Mouse (Mus musculus): ENCODE results near the gene Cby3. TPM values are rescaled to one million over a fixed set of nuclear protein-coding genes. Genes with fewer than 3 reads are reported as not detected.
"Not testable (repeated sequence)": the region's sequence is repeated elsewhere in the genome, so short reads cannot be mapped to it uniquely, and the experiment has no call there.

Cby3 gene
- polyA plus RNA-seq, 1 experiment from 2014 or later, result 0.86 TPM

GRCm38 (mm10) chr11:50354851-50355250, 589 bp downstream of the Cby3 start:
- ATAC-seq (no peak), DNase-seq (ENCODE audit: low spot score) (no peak)
- Histone ChIP-seq H3K9ac (ENCODE audit: low read length) (no peak overlapping the region), H3K4me1 (ENCODE audit: control insufficient read depth, insufficient read depth, low read length) (no peaks in the 10 kb centered on the region), H3K36me3 (ENCODE audit: control insufficient read depth, insufficient read depth, low read length) (no peaks in the 10 kb centered on the region), H3K27me3 (replicated peaks; ENCODE audit: control insufficient read depth, insufficient read depth, low read length) (no peaks in the 10 kb centered on the region), H3K4me2 (ENCODE audit: low read length) (no peak overlapping the region), H3K4me3 (ENCODE audit: low read depth, low read length) (no peak overlapping the region), H3K9me3 (replicated peaks; ENCODE audit: control insufficient read depth, low read length) (no peaks in the 10 kb centered on the region), H3K27ac (ENCODE audit: low read depth, low read length) (no peak overlapping the region)
- WGBS, result 75% methylated on average over 3 of the region's 3 CpGs

GRCm38 (mm10) chr11:50355395-50355794, 1.1 kb downstream of the Cby3 start:
- Histone ChIP-seq H3K4me1 (ENCODE audit: control insufficient read depth, insufficient read depth, low read length) (no peaks in the 10 kb centered on the region), H3K9ac (ENCODE audit: low read length) (no peak overlapping the region), H3K27me3 (replicated peaks; ENCODE audit: control insufficient read depth, insufficient read depth, low read length) (no peaks in the 10 kb centered on the region), H3K9me3 (replicated peaks; ENCODE audit: control insufficient read depth, low read length) (no peaks in the 10 kb centered on the region), H3K4me3 (ENCODE audit: low read depth, low read length) (no peak overlapping the region), H3K27ac (ENCODE audit: low read depth, low read length) (no peak overlapping the region), H3K36me3 (ENCODE audit: control insufficient read depth, insufficient read depth, low read length) (no peaks in the 10 kb centered on the region), H3K4me2 (ENCODE audit: low read length) (no peak overlapping the region)
- ATAC-seq (no peak), DNase-seq (ENCODE audit: low spot score) (no peak)
- WGBS, result 88% methylated on average over 1 of the region's 1 CpGs

DNA sequence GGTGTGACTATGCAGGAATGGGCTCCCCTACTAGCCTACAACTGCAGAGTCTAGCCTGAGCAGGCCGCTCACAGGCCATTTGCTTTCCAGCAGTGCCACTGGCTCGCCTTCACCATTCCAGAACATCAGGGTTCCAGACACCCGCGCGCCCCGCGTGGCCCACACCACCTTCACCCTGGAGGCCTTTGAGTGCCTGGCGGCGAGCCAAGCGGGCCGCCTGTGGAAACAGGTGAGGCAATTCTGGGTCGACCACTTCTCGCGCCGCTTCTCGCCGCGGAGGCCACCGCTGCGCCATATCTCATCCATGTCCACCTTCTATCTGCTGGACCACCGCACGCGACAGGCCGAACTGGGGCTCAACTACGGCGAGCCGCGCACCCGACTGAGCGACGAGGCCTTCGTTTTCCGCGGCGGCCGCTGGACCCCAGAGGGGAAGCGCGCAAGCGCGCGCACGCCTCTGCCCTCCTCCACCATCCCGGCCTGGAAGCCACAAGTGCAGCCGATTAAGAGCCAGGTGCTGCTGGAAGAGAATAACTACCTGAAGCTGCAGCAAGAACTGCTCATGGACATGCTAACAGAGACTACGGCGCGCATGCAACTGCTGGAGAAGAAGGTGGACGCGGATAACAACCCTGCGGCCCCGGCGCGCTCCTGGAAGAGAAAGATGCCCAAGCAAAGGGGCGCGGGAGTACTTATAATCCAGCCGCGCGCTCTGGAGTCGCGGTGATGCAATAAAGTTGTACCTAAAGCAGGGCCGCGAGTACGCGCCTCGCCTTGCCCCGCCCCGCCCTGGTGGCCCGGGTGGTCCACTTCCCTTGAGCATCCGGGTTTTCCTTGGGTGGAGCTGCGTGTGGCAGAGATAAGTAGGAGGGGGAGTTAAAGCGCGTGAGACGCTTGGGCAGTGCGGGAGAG, 4.9 kb downstream of the Cby3 start:
- Histone ChIP-seq H3K9me3 (replicated peaks; ENCODE audit: control insufficient read depth, low read length) (no peaks in the 10 kb centered on the region), H3K4me2 (ENCODE audit: low read length) (peak overlapping the region; percentile 89), H3K27me3 (replicated peaks; ENCODE audit: control insufficient read depth, insufficient read depth, low read length) (no peaks in the 10 kb centered on the region), H3K9ac (ENCODE audit: low read length) (peak overlapping the region; percentile 68), H3K4me1 (ENCODE audit: control insufficient read depth, insufficient read depth, low read length) (no peaks in the 10 kb centered on the region), H3K36me3 (ENCODE audit: control insufficient read depth, insufficient read depth, low read length) (no peaks in the 10 kb centered on the region), H3K27ac (ENCODE audit: low read depth, low read length) (peak overlapping the region; percentile 48; the same call in 1 of the 2 replicates), H3K4me3 (ENCODE audit: low read depth, low read length) (peak overlapping the region; percentile 48)
- ATAC-seq (peak; percentile 71), DNase-seq (ENCODE audit: low spot score) (peak; percentile 68)
- WGBS, result under 1% methylated on average over 74 of the region's 74 CpGs

DNA sequence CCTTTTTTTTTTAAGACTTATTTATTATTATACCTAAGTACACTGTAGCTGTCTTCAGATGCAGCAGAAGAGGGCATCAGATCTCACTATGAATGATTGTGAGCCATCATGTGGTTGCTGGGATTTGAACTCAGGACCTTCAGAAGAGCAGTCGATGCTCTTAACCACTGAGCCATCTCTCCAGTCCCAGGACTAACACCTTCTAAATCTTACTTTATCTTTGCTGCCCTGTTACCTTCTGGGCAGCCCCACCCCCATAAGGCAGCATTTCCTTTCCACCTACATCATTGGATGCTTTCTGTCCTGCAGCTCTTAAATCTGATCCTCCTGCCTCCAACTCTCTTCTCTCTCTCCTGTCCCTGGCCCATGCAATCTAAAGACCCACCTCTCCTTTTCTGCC, 7.0 kb downstream of the Cby3 start:
- 84% methylated on average over 1 of the region's 1 CpGs for WGBS
- DNase-seq (ENCODE audit: low spot score), result not testable (repeated sequence)

DNA sequence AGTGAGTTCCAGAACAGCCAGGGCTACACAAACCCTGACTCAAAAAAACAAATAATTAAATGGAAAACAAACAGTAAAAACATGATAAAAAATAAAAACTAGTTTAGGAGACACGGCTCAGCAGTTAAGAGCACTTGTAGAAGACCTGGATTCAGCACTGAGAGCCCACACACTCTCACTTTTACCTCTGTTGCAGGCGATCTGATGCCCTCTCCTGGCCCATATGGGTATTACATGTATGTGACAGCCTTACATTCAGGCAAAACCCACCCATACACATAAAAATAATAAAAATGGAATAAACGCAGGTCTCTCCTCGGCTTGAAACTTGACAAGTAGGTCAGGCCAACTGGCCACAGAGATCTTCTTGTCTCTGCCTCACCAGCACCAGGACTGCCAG, 10.3 kb downstream of the Cby3 start:
- Histone ChIP-seq H3K9ac (ENCODE audit: low read length) (no peak overlapping the region), H3K9me3 (replicated peaks; ENCODE audit: control insufficient read depth, low read length) (no peaks in the 10 kb centered on the region), H3K4me3 (ENCODE audit: low read depth, low read length) (no peak overlapping the region), H3K36me3 (ENCODE audit: control insufficient read depth, insufficient read depth, low read length) (no peaks in the 10 kb centered on the region), H3K27ac (ENCODE audit: low read depth, low read length) (no peak overlapping the region), H3K27me3 (replicated peaks; ENCODE audit: control insufficient read depth, insufficient read depth, low read length) (no peaks in the 10 kb centered on the region), H3K4me2 (ENCODE audit: low read length) (no peak overlapping the region), H3K4me1 (ENCODE audit: control insufficient read depth, insufficient read depth, low read length) (no peaks in the 10 kb centered on the region)
- 7% methylated on average over 4 of the region's 4 CpGs for WGBS
- DNase-seq (ENCODE audit: low spot score), result peak; percentile 90
- peak; percentile 83 for ATAC-seq

More for the DNA sequence above, 7.0 kb downstream of the Cby3 start:
- not testable (repeated sequence) for H3K36me3 ChIP-seq (ENCODE audit: control insufficient read depth, insufficient read depth, low read length); H3K4me1 ChIP-seq (ENCODE audit: control insufficient read depth, insufficient read depth, low read length); H3K9me3 ChIP-seq (replicated peaks; ENCODE audit: control insufficient read depth, low read length); ATAC-seq; H3K27me3 ChIP-seq (replicated peaks; ENCODE audit: control insufficient read depth, insufficient read depth, low read length); H3K4me3 ChIP-seq (ENCODE audit: low read depth, low read length); H3K9ac ChIP-seq (ENCODE audit: low read length); H3K27ac ChIP-seq (ENCODE audit: low read depth, low read length); H3K4me2 ChIP-seq (ENCODE audit: low read length)

GRCm38 (mm10) chr11:50365322-50365721, 11.1 kb downstream of the Cby3 start:
- no peaks in the 10 kb centered on the region for H3K36me3 ChIP-seq (ENCODE audit: control insufficient read depth, insufficient read depth, low read length)
- H3K9me3 ChIP-seq (replicated peaks; ENCODE audit: control insufficient read depth, low read length), result no peaks in the 10 kb centered on the region
- DNase-seq (ENCODE audit: low spot score) (no peak), ATAC-seq (no peak)
- no peak overlapping the region for H3K9ac ChIP-seq (ENCODE audit: low read length)
- H3K4me3 ChIP-seq (ENCODE audit: low read depth, low read length), result no peak overlapping the region
- no peaks in the 10 kb centered on the region for H3K4me1 ChIP-seq (ENCODE audit: control insufficient read depth, insufficient read depth, low read length)
- no peaks in the 10 kb centered on the region for H3K27me3 ChIP-seq (replicated peaks; ENCODE audit: control insufficient read depth, insufficient read depth, low read length)
- no peak overlapping the region for H3K27ac ChIP-seq (ENCODE audit: low read depth, low read length)
- no peak overlapping the region for H3K4me2 ChIP-seq (ENCODE audit: low read length)

GRCm38 (mm10) chr11:50367531-50367930, 13.3 kb downstream of the Cby3 start:
- no peaks in the 10 kb centered on the region for H3K9me3 ChIP-seq (replicated peaks; ENCODE audit: control insufficient read depth, low read length)
- 90% methylated on average over 9 of the region's 9 CpGs for WGBS
- no peak overlapping the region for H3K4me3 ChIP-seq (ENCODE audit: low read depth, low read length)
- no peak overlapping the region for H3K27ac ChIP-seq (ENCODE audit: low read depth, low read length)
- ATAC-seq (no peak), DNase-seq (ENCODE audit: low spot score) (no peak)
- H3K27me3 ChIP-seq (replicated peaks; ENCODE audit: control insufficient read depth, insufficient read depth, low read length), result no peaks in the 10 kb centered on the region
- H3K4me2 ChIP-seq (ENCODE audit: low read length), result no peak overlapping the region
- H3K36me3 ChIP-seq (ENCODE audit: control insufficient read depth, insufficient read depth, low read length), result no peaks in the 10 kb centered on the region
- H3K9ac ChIP-seq (ENCODE audit: low read length), result no peak overlapping the region
- peaks cover 5% of the 10 kb centered on the region for H3K4me1 ChIP-seq (ENCODE audit: control insufficient read depth, insufficient read depth, low read length)

DNA sequence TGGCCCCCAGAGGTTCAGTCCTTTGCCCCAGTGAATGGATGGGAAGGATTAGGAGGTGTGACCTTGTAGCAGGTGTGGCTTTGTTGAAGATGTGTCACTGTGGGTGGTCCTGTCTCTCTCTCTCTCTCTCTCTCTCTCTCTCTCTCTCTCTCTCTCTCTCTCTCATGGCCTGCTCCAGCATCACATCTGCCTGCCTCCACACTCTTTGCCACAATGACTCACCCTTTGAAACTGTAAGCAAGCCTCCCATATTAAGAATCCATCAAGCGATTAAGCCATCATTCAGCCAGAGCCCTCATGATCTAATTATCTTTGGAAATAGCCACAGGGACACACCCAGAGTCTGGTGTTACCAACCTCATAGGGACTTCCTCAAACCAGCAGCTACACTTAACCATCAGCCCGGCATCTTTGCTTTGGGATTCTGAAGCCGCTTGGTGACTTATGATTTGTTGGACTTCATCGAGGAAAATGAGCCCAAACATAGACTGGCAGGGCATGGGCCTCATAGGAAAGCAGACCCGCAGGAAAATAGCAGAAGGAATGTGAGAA, 15.2 kb downstream of the Cby3 start:
- Histone ChIP-seq H3K27me3 (replicated peaks; ENCODE audit: control insufficient read depth, insufficient read depth, low read length) (no peaks in the 10 kb centered on the region), H3K9me3 (replicated peaks; ENCODE audit: control insufficient read depth, low read length) (no peaks in the 10 kb centered on the region), H3K4me1 (ENCODE audit: control insufficient read depth, insufficient read depth, low read length) (peaks cover 5% of the 10 kb centered on the region), H3K4me2 (ENCODE audit: low read length) (no peak overlapping the region), H3K9ac (ENCODE audit: low read length) (no peak overlapping the region), H3K4me3 (ENCODE audit: low read depth, low read length) (no peak overlapping the region), H3K36me3 (ENCODE audit: control insufficient read depth, insufficient read depth, low read length) (no peaks in the 10 kb centered on the region), H3K27ac (ENCODE audit: low read depth, low read length) (no peak overlapping the region)
- ATAC-seq (no peak), DNase-seq (ENCODE audit: low spot score) (no peak)
- WGBS, result 86% methylated on average over 5 of the region's 5 CpGs

GRCm38 (mm10) chr11:50370969-50371368, 16.7 kb downstream of the Cby3 start:
- no peaks in the 10 kb centered on the region for H3K36me3 ChIP-seq (ENCODE audit: control insufficient read depth, insufficient read depth, low read length)
- DNase-seq (ENCODE audit: low spot score) (no peak), ATAC-seq (peak; percentile 64)
- peak overlapping the region; percentile 23; the same call in 1 of the 2 replicates for H3K4me3 ChIP-seq (ENCODE audit: low read depth, low read length)
- H3K27me3 ChIP-seq (replicated peaks; ENCODE audit: control insufficient read depth, insufficient read depth, low read length), result no peaks in the 10 kb centered on the region
- WGBS, result 43% methylated on average over 4 of the region's 4 CpGs
- H3K9ac ChIP-seq (ENCODE audit: low read length), result peak overlapping the region; percentile 60; the same call in 1 of the 2 replicates
- peaks cover 5% of the 10 kb centered on the region for H3K4me1 ChIP-seq (ENCODE audit: control insufficient read depth, insufficient read depth, low read length)
- peak overlapping the region; percentile 49 for H3K4me2 ChIP-seq (ENCODE audit: low read length)
- H3K9me3 ChIP-seq (replicated peaks; ENCODE audit: control insufficient read depth, low read length), result no peaks in the 10 kb centered on the region
- H3K27ac ChIP-seq (ENCODE audit: low read depth, low read length), result peak overlapping the region; percentile 59; the same call in 1 of the 2 replicates

Measured in forebrain, embryonic 14.5 days (tissue).